Mouse (Mus musculus) cerebellum, adult 11-12 months (tissue): ENCODE measurements around the gene Scgb3a1.

ENCODE experiments used
- DNase-seq: peaks from one replicate; pipeline ENCODE4 v3.0.0; 2022

Scgb3a1 gene

DNA sequence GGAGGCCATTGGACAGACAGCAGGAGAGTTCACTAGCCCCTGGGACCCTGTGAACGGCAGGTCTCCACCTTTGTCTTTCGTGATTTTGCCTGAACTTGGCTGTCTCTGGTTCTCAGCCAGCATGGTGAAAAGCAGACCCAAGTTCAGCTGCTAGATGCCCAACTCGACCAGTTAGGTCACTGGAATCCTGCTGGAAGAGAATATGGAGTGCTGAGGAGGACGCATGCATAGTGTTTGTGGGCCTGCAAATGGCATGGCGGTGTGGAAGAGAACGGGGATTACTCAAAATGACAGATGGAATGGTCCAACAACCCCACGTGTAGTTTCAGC, 4.0 kb upstream of the Scgb3a1 start:
- no peak for DNase-seq

DNA sequence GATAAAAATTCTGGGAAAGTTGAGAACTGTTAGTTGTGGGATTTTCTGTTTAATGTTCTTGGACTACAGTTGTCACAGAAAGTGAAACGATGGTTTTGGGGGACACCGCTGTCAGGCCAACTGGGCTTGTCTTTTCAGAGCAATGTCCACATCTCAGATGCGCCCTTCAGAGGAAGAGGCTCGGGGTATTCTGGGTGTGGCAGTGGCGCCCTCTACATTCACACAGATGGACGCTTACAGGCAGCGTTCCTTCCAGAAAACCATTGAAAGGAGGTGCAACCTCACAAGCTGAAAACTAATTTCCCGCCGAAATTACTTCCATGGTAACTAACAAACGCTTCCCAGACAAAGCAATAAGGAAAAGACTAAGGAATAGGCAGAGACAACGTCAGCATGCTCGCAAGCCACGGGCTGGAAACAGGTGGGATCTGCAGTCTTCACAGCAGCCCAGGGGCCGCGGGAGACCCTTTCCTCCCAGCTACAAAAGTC, 1.1 kb upstream of the Scgb3a1 start:
- DNase-seq: no peak

DNA sequence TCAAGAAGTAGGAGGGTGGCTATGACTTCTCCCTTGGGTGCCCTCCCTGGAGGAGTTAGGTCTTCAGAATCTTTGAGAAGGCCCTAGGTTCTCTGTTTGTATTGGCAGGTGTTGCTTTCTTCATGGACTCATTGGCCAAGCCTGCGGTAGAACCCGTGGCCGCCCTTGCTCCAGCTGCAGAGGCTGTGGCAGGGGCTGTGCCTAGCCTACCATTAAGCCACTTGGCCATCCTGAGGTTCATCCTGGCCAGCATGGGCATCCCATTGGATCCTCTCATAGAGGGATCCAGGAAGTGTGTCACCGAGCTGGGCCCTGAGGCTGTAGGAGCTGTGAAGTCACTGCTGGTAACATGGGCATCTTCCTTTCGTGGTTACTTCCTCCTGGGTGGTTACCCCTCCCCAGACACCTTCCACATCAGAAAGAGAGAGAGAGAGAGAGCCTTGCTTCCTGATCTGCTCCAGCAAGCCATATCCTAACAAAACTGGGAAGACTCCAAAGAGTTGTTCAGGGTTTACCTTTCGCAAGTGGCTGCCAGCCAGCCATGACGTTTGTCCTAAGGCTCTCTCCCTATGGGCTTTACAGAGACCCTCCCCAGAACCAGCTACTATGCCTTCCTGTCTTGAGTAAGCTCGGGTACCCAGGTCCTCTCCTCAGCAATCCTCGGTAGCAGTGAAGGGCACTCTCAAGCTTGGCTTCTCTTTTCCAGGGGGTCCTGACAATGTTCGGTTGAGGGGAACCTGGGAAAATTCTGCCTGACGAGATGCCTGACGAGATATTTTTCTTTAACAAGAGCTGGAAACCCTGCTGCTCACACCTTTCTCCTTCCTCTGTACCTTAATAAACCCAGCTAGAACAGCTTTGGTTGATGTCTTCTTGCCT, 1.1 kb downstream of the Scgb3a1 start:
- DNase-seq: no peak

DNA sequence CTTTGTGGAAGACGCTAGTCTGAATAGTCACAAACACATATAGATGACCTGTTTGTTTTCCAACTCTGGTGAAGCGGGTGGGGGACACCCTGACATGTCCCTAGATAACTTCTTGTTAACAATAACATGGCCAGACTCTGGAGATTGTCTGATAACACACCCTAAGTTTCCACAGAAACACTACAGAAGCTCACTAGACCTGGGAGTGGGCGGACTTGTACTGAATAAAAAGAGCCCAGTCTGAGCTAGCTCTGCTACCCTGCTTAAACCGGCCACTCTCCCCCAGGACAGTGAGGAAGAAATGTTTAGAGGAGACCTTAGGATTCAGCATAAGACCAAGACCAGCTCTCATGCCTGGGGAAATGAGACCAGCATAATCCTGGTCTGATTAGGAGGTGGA, 2.1 kb downstream of the Scgb3a1 start:
- no peak for DNase-seq

DNA sequence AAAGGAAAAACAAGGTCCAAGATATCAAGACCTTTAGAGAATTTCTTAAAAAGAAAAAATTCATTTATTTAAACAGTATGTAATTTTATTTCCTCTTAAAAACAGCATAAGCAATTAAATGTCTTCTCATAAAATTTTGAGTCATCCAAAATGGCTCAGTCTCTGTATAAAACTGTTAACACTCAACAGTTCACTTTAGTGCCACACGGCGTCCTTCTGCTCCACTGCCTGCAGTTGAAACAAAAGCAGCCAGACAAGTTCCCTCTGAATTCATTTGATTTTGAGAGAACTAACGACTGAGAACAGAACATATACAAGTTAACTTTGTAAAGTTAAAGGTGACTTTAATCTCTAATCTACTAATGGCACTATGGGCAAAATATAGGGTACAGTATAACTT, 10.0 kb downstream of the Scgb3a1 start:
- no peak for DNase-seq

DNA sequence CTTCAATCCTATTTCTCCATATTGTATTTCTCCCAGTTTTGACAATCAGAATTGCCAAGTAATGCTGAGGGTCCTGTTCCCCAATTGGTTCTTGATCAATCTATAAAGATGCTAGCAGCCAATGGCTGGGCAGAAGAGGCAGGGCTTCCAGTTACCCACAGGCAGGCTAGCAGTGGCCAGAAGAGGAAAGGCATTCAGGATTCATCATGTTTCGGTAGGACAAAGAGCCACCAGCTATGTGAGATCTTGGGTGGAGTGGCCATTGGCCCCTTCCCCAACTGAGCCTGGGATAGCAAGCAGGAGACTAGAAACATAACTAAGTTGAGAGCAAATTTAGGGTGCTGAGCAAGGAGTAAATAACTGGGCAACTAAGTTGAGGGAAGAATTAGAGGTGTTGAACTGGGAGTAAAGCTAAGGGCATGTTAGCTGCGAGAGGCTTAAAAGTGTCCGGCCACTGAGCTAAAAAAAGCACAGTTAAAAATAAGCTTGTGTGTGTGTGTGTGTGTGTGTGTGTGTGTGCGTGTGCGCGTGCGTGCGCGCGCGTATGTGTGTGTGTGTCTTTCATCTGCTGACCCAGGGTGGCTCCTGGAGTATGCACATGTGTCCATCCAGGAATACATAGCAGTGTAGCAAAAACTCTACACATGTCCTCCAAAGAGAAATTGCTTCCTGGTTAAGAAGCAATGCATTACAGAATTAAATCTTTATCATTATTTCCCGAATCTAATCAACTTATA, 21.0 kb downstream of the Scgb3a1 start:
- no peak for DNase-seq

DNA sequence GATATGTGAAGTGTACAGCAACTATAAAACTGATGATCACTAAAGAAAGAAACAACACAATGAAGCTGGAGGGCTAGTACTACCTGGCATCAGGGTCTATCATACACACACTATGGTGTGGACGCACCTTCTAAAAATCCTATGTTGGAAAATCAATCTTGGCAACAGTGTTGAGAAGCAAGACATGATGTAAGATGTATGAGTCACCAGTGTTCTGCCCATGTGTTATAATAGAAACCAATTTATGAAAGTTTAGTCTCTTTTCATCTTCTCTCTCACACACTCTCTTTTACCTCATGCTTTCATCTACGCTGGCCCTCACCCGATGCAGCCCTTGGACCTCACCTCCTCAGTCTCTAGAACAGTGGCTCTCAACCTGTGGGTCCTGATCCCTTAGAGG, 31.6 kb downstream of the Scgb3a1 start:
- DNase-seq: no peak

DNA sequence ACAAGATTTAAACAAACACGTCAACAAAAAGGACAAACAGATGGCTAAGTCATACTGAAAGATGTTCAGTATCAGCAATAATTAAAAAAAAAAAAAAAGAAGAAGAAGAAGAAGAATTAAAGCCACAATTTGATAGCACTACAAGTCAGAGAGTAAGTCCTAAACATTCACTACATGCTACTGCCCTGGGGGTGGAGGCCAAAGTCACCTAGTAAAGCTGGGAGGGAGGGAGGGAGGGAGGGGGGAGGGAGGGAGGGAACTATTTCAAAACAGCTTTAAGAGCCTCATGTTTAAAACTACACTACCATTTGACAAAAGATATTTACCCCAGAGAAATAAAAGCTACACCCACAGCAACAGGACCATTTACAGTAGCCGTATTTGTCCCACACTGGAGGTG, 32.3 kb downstream of the Scgb3a1 start:
- no peak for DNase-seq

DNA sequence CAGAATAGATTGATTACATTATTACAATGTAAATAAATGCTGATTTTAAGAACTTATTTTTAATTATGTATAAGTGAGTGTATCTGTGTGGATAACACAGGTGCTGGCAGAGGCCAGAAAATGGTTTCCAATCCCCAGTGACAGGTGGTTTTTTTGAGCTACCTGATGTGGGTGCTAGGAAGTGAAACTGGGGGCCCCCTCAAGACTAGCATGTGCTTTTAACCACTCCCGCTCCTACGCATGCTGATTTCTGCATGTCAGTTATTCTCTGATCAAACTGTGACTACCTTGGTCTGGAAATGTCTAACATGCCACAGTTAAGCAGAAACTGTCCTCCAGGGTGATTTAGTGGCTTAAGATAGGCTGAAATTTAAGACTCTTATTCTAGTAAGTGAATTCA, 33.1 kb downstream of the Scgb3a1 start:
- no peak for DNase-seq

DNA sequence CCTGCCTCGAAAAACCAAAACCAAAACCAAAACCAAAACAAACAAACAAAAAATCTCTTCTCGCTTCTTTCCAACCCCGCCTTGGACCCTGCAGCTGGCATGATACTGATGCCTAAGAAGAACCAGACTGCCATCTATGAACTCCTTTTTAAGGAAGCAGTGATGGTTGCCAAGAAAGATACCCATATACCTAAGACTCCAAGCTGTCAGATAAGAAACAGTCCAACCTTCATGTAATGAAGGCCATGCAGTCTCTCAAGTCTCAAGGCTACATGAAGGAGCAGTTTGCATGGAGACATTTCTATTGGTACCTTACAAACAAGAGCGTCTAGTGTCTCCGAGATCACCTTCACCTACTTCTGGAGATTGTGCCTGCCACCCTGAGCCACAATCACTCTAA, 34.4 kb downstream of the Scgb3a1 start:
- DNase-seq: no peak

DNA sequence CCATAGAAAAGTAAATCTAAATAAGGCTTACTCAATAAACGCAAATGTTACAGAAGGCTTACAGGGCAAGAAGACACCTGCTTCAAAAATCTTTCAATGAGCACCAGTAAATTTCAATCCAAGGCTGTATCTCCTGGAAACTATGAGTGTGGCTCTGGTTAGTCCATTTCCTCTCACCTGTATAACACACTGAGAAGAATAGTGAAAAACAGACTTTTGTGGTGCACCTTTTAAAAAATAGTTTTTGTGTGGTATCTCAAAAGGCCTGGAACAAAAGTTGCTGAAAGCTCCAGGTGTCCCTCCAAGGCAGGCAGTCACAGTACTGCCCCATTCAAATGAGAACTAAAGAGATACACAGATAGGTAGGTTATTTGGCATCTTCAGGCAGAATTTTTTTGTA, 35.7 kb downstream of the Scgb3a1 start:
- DNase-seq: no peak

DNA sequence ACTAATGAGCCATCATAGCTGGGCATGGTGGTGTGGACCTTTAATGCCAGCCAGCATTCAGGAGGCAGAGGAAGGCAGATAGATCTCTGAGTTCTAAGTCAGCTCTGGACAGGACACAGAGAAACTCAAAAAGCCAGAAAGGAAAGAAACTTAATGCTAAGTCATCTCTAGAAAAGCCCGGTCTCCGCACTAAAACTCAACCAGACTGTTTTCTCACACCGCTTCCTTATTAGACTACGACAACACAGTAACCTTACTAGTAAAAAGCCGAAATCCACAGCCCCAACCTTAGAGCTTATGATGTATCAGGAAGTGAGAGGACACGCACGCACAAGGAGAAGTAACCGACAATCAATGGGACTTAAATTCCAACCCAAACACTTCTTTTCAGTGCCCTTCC, 38.6 kb downstream of the Scgb3a1 start:
- no peak for DNase-seq

DNA sequence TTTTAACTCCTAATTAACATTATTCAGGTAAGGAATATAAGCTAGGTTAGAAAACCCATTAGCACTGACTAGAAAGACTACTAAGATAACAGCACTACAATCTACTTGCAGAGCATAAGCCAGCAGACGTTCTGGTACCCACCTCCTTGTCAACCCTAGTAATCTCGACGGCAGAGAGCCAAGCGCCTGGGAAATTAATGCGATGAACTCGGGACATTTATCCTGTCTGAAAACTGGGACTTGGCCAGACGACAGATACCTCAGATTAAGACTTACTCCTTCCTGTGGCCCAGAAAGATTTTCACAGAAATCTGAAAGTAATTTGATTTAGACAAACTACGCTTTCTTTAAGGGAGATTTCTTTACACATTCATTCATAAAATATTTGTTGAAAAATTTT, 41.4 kb downstream of the Scgb3a1 start:
- DNase-seq: no peak

DNA sequence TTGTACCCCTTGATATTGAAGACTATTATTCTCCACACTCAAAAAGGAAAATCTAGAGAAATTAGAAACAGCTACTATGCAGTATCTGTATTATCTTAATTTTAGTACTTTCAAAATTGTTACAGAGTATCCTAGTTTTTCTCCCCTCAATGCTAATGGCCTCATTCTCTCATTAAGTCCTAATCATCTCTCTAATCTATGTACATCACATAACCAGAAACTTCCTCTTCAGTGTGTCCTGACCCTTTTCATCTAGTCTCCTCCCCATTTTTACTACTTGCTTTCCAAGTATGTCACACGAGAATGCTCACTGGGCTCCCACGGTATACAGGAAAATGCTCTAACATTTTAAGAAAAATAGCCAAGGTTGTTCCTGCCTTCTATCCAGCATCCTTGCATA, 44.4 kb downstream of the Scgb3a1 start:
- no peak for DNase-seq

DNA sequence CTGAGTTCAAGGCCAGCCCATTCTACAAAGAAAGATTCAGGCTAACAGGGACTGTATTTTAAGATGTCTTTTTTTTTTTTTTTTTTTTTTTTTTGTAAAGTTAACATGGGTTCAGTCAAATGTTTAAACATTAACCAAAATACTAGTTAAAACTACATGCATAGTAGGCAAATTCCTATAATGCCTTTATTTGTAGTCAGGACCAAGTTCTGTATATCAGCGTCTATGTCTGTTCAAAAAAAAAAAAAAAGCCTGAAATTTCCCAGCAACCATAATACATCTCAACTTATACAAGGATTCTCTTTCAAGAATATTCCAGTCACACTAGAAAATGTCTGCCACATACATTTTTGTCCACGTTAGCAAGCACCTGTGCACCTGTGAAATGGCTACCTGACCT, 47.3 kb downstream of the Scgb3a1 start:
- DNase-seq: no peak

DNA sequence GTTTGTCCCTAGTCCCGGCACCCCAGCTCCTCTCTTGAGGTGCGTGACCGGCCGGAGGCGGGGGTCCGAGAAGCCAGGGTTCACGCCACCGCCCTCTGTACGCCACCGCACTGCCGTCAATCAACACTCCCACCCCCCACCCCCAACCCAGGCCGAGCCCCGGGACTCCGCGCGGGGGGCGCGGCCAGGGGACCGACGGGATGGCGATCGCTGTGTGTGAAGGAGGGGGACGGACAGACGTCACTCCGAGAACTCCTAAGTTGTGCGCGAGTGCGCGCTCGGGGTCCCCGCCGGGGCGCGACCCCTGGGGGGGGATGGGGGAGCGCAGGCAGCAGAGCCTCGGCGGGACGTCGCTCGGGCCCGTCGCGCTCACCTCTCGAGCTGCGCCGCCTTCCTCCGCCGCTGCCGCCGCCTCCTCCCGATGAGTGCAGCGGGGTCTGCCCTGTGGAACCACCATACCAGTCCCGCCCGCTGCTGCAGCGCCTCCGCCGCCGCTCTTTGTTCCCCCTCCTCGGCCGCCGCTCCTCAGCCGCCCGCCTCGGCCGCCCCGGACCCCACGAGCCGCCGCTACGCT, 48.7 kb downstream of the Scgb3a1 start:
- DNase-seq: peak; percentile 65

DNA sequence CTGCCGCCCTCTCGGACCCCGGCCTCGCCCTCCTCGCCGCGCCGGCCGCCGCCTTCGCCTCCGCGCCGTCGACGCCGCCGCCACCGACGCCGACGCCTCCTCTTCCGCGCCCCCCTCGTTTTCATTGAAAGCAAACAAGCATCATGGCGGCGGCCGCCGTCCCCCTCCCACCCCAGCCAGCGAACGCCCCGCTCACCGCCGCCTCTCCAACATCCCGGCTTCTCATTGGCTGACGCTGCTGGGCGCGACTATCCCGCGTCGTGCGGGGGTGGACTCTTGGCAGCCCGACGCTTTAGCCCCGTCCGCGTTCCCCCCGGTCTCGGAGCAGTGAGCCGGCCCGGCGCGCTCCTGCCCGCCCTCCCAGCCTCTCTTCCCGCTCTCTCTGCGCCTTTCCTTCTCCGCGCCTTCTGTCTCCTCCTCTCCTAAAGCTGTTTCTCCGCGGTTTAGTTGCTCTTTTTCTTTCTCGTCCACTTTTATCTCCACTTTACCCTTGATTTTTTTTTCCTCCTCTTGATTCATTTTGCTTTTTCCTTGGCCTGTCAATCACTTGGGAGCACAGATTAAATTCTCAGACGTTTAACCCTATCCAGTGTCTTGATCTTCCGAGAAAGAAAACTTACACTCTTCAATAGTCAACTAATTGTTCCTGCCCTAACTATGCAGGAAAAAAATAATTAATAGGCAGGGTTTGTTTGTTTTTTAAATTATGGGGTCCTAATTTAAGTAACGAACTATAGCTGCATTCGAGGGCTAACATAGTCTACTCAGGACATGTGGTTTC, 49.3 kb downstream of the Scgb3a1 start, which contains the start of gene Cnot6:
Gene Cnot6, minus strand, starts transcription at position 169 of the 781 bp plus-strand sequence.
- peak; percentile 97 for DNase-seq

DNA sequence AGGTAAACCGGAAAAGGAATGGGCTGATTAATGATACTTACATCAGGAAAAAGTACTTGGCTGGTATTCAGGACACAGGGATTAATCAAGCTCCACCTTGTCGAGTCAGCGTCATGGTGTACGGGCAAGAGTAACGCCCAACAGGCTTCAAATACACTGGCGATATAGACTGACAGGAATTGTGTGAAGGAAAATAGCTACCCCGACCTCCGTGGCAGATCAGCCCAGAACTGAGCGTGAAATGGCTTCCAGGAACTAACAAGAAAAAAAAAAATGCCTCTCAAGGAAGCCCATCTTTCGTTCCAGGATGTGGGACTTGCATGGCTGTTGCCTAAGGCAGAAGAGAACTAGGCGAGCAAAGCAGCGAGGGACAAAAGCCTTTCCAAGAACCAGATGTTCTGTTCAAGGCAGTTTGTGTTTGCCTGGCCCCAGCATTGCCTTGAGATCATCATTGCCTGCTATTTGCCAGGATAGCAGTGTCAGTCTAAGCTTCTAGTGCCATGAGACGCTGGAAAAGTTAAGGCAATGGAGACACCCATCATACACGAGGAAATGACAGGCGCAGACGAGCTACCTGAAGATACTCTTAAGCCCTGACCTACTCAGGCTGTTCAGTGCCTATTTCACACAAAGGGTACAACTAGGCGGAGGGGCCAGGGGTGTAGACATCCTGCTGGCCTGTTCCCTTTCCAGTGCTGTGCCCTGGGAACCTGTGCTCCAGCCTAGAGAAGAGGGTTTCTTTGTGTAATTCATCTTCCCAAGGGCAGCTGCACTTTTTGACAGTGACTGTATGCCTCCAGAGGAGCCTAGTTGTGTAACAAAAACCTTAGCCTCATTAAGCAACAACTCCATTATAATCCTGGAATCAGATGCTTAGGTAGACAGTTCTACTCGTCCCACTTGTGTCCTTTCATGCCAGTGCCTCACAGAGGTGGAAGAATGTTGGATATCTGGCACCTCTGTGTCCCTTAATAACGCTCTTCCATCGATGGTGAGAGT, 50.2 kb downstream of the Scgb3a1 start:
- peak; percentile 40 for DNase-seq
